Mouse (Mus musculus): ENCODE measurements around the gene Tac4.

The Tac4 gene

GRCm38 (mm10) chr11:95311425-95311807 lies 50.1 kb downstream of the Tac4 start:
- in situ Hi-C loops (cut with MboI, MseI), result no loop called here

GRCm38 (mm10) chr11:95315215-95315955 lies 54.1 kb downstream of the Tac4 start:
- in situ Hi-C loops (cut with MboI, MseI), result no loop called here

DNA sequence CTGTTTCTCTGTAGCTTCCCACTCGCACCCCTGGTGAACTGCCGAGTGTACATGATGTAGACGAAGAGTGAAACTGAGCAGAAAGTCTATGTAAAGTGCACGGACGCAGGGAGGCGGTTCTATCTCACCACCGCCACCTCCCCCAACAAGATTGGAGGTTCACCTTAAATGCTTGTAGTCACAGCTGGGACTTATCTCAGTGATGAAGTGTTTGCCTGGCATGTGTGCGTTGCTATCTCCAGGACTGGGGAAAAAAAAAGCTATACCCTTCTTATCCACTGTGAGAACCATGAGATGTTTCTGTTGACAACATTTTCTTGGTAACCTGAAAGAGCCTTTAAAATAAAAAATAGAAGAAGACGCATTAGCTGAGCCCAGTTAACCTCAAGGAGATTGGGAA lies 56.8 kb downstream of the Tac4 start:
- in situ Hi-C loops (cut with MboI, MseI), result no loop called here
